Mouse (Mus musculus) heart, adult 2 months (tissue): Measurements from ENCODE around the gene Acap3.

Experiments
- CTCF ChIP-seq: fragments of 200-600 bp; IDR thresholded peaks from 2 replicates; pipeline ENCODE4 v1.8.1; 2022; ENCODE audit warnings: antibody characterized with exemption, mild to moderate bottlenecking, moderate library complexity
- POLR2A ChIP-seq: fragments of 200-500 bp; IDR thresholded peaks from 2 replicates; pipeline ENCODE4 v1.6.1; 2011; ENCODE audit warnings: mild to moderate bottlenecking, low read depth, low read length, control low read depth; ENCODE audit not compliant: insufficient read depth

- TF ChIP-seq CTCF (no peak), POLR2A (no peak)
These were observed 1.6 kb downstream of the Acap3 start for GRCm38 (mm10) chr4:155893212-155893690.
